Mouse (Mus musculus) olfactory bulb, adult 2 months (tissue): Measurements from ENCODE around the gene Dusp3.

Experiments used
- CTCF ChIP-seq: fragments of 200-500 bp; IDR thresholded peaks from 2 replicates; pipeline ENCODE4 v1.5.1; 2012; ENCODE audit warnings: low read depth, mild to moderate bottlenecking, low read length, moderate library complexity; ENCODE audit not compliant: insufficient read depth
- POLR2A ChIP-seq: fragments of 200-500 bp; IDR thresholded peaks from 2 replicates; pipeline ENCODE4 v1.6.1; 2012; ENCODE audit warnings: mild to moderate bottlenecking, low read depth, low read length, moderate library complexity; ENCODE audit not compliant: insufficient read depth

DNA sequence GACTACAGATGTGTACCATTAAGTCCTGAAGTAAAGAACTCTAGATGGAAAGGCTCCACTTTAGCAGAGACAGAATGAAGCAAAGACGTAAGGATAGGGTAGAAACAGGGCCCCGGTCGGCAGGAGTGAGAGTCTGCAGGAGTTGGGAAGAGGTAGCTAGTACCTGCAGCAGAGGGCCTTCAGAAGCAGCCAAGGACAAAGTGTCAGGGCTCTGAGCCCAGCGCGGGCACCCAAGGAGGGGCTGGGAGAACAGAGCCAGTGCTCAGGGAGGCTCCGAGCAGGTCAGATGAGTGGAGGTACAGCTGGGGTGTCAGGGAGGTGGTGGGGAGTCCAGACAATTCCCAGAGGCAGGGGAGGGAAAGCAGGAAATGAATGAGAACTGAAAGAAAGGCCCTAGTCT, 62.8 kb downstream of the Dusp3 start:
- TF ChIP-seq CTCF (no peak), POLR2A (no peak)
